Mouse (Mus musculus) heart, postnatal 0 days (tissue): ENCODE data around the gene Lemd1. TPM values are rescaled to one million over a fixed set of nuclear protein-coding genes. Genes with fewer than 3 reads are reported as not detected.
A peak's percentile ranks its signal among the peaks of the same experiment; 100 is the strongest.

ENCODE experiments used
- ATAC-seq: fragments of 200-750 bp; cut with Nextera tagmentation; 2 replicates; pipeline ENCODE4 v1.8.0; 2017; ENCODE audit warnings: low read depth, moderate number of reproducible peaks, moderate library complexity; ENCODE audit not compliant: insufficient read depth
- DNase-seq: peaks from one replicate; pipeline ENCODE4 v3.0.0-alpha.2; 2016; ENCODE audit warnings: low spot score
- H3K27ac ChIP-seq: fragments of 300-500 bp; sonication (generic); 2 replicates; pipeline ENCODE4 v1.5.1; 2014; ENCODE audit warnings: low read depth, mild to moderate bottlenecking
- H3K27me3 ChIP-seq: fragments of 300-500 bp; sonication (generic); 2 replicates; pipeline ENCODE4 v1.6.1; 2014; ENCODE audit warnings: low read length, mixed read lengths; ENCODE audit not compliant: control insufficient read depth, insufficient read depth
- H3K36me3 ChIP-seq: fragments of 300-500 bp; sonication (generic); replicated peaks from 2 replicates; pipeline ENCODE4 v1.6.1; 2014; ENCODE audit warnings: low read length, mixed read lengths; ENCODE audit not compliant: control insufficient read depth, insufficient read depth
- H3K4me1 ChIP-seq: fragments of 300-500 bp; sonication (generic); 2 replicates; pipeline ENCODE4 v1.6.1; 2014; ENCODE audit warnings: antibody characterized with exemption; ENCODE audit not compliant: control insufficient read depth, insufficient read depth
- H3K4me2 ChIP-seq: fragments of 300-500 bp; sonication (generic); 2 replicates; pipeline ENCODE4 v1.6.1; 2014; ENCODE audit warnings: low read depth, mild to moderate bottlenecking, low read length, moderate library complexity
- H3K4me3 ChIP-seq: fragments of 300-500 bp; sonication (generic); 2 replicates; pipeline ENCODE4 v1.5.1; 2014; ENCODE audit warnings: low read depth, low read length
- H3K9ac ChIP-seq: fragments of 300-500 bp; sonication (generic); replicated peaks from 2 replicates; pipeline ENCODE4 v1.6.1; 2014; ENCODE audit warnings: low read depth, low read length, mixed read lengths
- H3K9me3 ChIP-seq: fragments of 300-500 bp; sonication (generic); replicated peaks from 2 replicates; pipeline ENCODE4 v1.6.1; 2016; ENCODE audit warnings: low read length; ENCODE audit not compliant: control insufficient read depth
- CTCF ChIP-seq: IDR thresholded peaks from 2 replicates; pipeline ENCODE4 v1.5.1; 2016; ENCODE audit warnings: antibody characterized with exemption, control low read depth, low read depth
- EP300 ChIP-seq: IDR thresholded peaks from 2 replicates; pipeline ENCODE4 v1.6.1; 2016; ENCODE audit warnings: antibody characterized with exemption, low read depth
- WGBS: fragments of 180-500 bp; shearing (Covaris S2); extraction: QIAGEN DNeasy Blood & Tissue Kit; methylation state at CpG from one replicate; pipeline ENCODE4 v1.1.7; 2014; 5-methylcytosine and 5-hydroxymethylcytosine counted together
- polyA plus RNA-seq: library from polyadenylated mRNA; unstranded; fragments of >200 nt; fragmentation: Nextera tagmentation; extraction: Ambion mirVana; gene quantifications from 2 replicates; pipeline ENCODE4 v1.2.1, GENCODE M21; 2015
- total RNA-seq: library from RNA; depleted of rRNA; stranded (reverse); fragments of >200 nt; gene quantifications from 2 replicates; pipeline ENCODE4 v1.2.3, GENCODE M21; 2014; ENCODE audit warnings: low replicate concordance

The Lemd1 gene
- total and polyA plus RNA-seq, 2 experiments from 2014 or later = not detected

DNA sequence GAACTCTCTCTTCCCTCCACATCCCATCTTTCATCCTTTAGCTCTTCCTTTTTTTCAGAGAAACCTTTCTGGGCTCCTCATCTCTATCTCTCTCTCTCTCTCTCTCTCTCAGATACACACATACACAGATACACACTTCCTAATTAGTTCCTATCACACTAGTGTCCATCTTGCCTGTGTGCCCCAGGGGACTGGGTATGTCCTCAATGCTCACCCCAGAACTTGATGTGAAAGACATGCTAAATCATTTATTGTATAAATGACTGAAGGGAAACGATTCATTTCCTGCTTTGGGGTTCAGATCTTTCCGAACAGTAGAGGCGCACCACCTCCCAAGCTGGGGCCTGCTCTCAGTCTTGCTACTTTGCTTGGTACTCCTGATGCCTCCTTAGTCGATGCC, 2.0 kb upstream of the Lemd1 start:
- H3K36me3 ChIP-seq = no peaks in the 10 kb centered on the region
- no peak for DNase-seq
- H3K9ac ChIP-seq = no peak overlapping the region
- H3K9me3 ChIP-seq = no peaks in the 10 kb centered on the region
- peaks cover 7% of the 10 kb centered on the region; the same call in 1 of the 2 replicates for H3K4me1 ChIP-seq
- WGBS = 34% methylated on average over 4 of the region's 4 CpGs
- TF ChIP-seq EP300 (no peak), CTCF (no peak)
- no peak overlapping the region for H3K4me3 ChIP-seq
- peaks cover 82% of the 10 kb centered on the region for H3K27me3 ChIP-seq
- H3K27ac ChIP-seq = no peak overlapping the region
- no peak overlapping the region for H3K4me2 ChIP-seq
- ATAC-seq = no peak

- H3K4me3 ChIP-seq = peak overlapping the region; percentile 58
- 0% methylated on average over 38 of the region's 50 CpGs for WGBS
- H3K36me3 ChIP-seq = no peaks in the 10 kb centered on the region
- ATAC-seq (peak; percentile 33; the same call in 1 of the 2 replicates), DNase-seq (no peak)
- TF ChIP-seq EP300 (no peak), CTCF (no peak)
- H3K4me2 ChIP-seq = peak overlapping the region; percentile 85
- H3K9me3 ChIP-seq = no peaks in the 10 kb centered on the region
- peaks cover 7% of the 10 kb centered on the region; the same call in 1 of the 2 replicates for H3K4me1 ChIP-seq
- peak overlapping the region; percentile 37; the same call in 1 of the 2 replicates for H3K9ac ChIP-seq
- H3K27me3 ChIP-seq = peaks cover 83% of the 10 kb centered on the region
- no peak overlapping the region for H3K27ac ChIP-seq
These were observed 1.2 kb upstream of the Lemd1 start for GRCm38 (mm10) chr1:132190040-132190513.

- no peak for ATAC-seq
- no peak overlapping the region for H3K27ac ChIP-seq
These were observed 574 bp upstream of the Lemd1 start for GRCm38 (mm10) chr1:132190621-132191092.

GRCm38 (mm10) chr1:132191786-132192680, 802 bp downstream of the Lemd1 start:
- Histone ChIP-seq H3K9me3 (no peaks in the 10 kb centered on the region), H3K27ac (no peak overlapping the region), H3K4me3 (peak overlapping the region; percentile 58; the same call in 1 of the 2 replicates), H3K4me1 (peaks cover 7% of the 10 kb centered on the region; the same call in 1 of the 2 replicates), H3K9ac (no peak overlapping the region), H3K27me3 (peaks cover 88% of the 10 kb centered on the region), H3K36me3 (no peaks in the 10 kb centered on the region), H3K4me2 (no peak overlapping the region)
- no peak for ATAC-seq
- TF ChIP-seq EP300 (no peak), CTCF (no peak)
- DNase-seq = no peak
- 10% methylated on average over 16 of the region's 16 CpGs for WGBS

More at GRCm38 (mm10) chr1:132190621-132191092, 574 bp upstream of the Lemd1 start:
- Histone ChIP-seq H3K27me3 (peaks cover 88% of the 10 kb centered on the region), H3K9me3 (no peaks in the 10 kb centered on the region), H3K4me1 (peaks cover 7% of the 10 kb centered on the region; the same call in 1 of the 2 replicates), H3K9ac (peak overlapping the region; percentile 37; the same call in 1 of the 2 replicates), H3K4me3 (peak overlapping the region; percentile 58), H3K36me3 (no peaks in the 10 kb centered on the region), H3K4me2 (peak overlapping the region; percentile 85)
- under 1% methylated on average over 36 of the region's 62 CpGs for WGBS
- no peak for DNase-seq
- TF ChIP-seq CTCF (no peak), EP300 (no peak)

DNA sequence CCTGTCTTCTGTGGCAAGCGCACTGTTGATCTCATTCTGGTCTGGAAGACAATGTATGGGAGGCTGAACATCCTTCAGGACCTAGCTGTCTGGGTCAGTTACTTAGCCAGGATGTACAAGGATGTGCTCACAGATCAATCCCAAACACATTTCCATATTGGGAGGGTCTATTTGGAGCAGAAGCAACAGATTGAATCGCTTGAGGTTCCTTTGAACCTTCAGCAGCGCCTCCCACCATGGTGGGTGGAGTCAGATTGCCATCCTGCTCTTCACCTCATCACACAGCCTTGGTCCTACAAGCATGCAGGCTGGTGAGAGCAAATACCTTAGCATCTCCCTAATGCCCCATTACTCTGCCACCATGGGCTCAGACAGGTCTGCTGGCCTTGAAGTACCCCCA, 2.6 kb downstream of the Lemd1 start:
- H3K9ac ChIP-seq = no peak overlapping the region
- H3K9me3 ChIP-seq = no peaks in the 10 kb centered on the region
- no peak for DNase-seq
- ATAC-seq = no peak
- H3K36me3 ChIP-seq = no peaks in the 10 kb centered on the region
- H3K4me2 ChIP-seq = no peak overlapping the region
- peaks cover 88% of the 10 kb centered on the region for H3K27me3 ChIP-seq
- no peak overlapping the region for H3K4me3 ChIP-seq
- H3K4me1 ChIP-seq = peaks cover 7% of the 10 kb centered on the region; the same call in 1 of the 2 replicates
- H3K27ac ChIP-seq = no peak overlapping the region
- 82% methylated on average over 3 of the region's 3 CpGs for whole genome bisulfite sequencing
- no peak for TF ChIP-seq EP300
- TF ChIP-seq CTCF = no peak
